ENCODE assay signal across 19 mouse cellular contexts in genomic region chr2:74683471-74683951, GRCm38 (mm10). TPM values are rescaled to one million over a fixed set of nuclear protein-coding genes. Genes with fewer than 3 reads are reported as not detected.
DNase-seq lines count a peak whose midpoint lies in the region; ATAC-seq lines count a peak whose summit lies in the region.
"Had no signal": no experiment of that assay in that cellular context is flagged by ENCODE, and none has a peak within 500 bp of the region (broad histone marks: within the 10 kb centered on the region; RNA-seq: fewer than 3 reads in every experiment).

No protein-coding gene starts in this region.

- H3K36me3 ChIP-seq in midbrain, embryonic 10.5 days: no peaks in the 10 kb centered on the region
- H3K36me3 ChIP-seq in midbrain, embryonic 16.5 days (ENCODE audit: control insufficient read depth, insufficient read depth, low read length): no peaks in the 10 kb centered on the region
- no peaks in the 10 kb centered on the region for H3K36me3 ChIP-seq in neural tube, embryonic 13.5 days

- H3K9me3 ChIP-seq in midbrain, embryonic 10.5 days (replicated peaks): no peaks in the 10 kb centered on the region
- H3K9me3 ChIP-seq in midbrain, embryonic 16.5 days (replicated peaks; ENCODE audit: control insufficient read depth, low read length, poor library complexity, severe bottlenecking): no peaks in the 10 kb centered on the region
- H3K9me3 ChIP-seq in neural tube, embryonic 13.5 days: no peaks in the 10 kb centered on the region

- DNase-seq in heart, adult 11 months: peak; percentile 82
- DNase-seq in heart, adult 9 months (ENCODE audit: low spot score in 2 of 2): no peak
- DNase-seq in midbrain, embryonic 10.5 days (ENCODE audit: low spot score): peak; percentile 62
- DNase-seq in kidney, postnatal 4 days: peak; percentile 66 to 79
- no peak for DNase-seq in adrenal gland, postnatal 14 days
- DNase-seq in frontal cortex, postnatal 25 days (ENCODE audit: low spot score in 2 of 2): no peak
- DNase-seq: adrenal gland, adult 2 months; cerebellum, adult 9-11 months; lung, embryonic 14.5 days; retina, postnatal 1 day; spleen, adult 18-20 months had no signal

- H3K4me1 ChIP-seq in midbrain, embryonic 10.5 days: peaks cover 14% of the 10 kb centered on the region
- H3K4me1 ChIP-seq in midbrain, embryonic 16.5 days (ENCODE audit: control insufficient read depth, insufficient read depth, low read length): 0 out of 2 replicates have a peak, but pooled peaks cover 6% of the 10 kb centered on the region
- peaks cover 12% of the 10 kb centered on the region for H3K4me1 ChIP-seq in neural tube, embryonic 13.5 days (replicated peaks)

- no peak for ATAC-seq in midbrain, embryonic 16.5 days
- ATAC-seq in neural tube, embryonic 13.5 days (ENCODE audit: low read depth): no peak
- ATAC-seq: Patski had no signal

- H3K27me3 ChIP-seq in midbrain, embryonic 10.5 days (ENCODE audit: low read depth, poor library complexity, severe bottlenecking): peaks cover 100% of the 10 kb centered on the region
- peaks cover 87% of the 10 kb centered on the region for H3K27me3 ChIP-seq in midbrain, embryonic 16.5 days (ENCODE audit: control insufficient read depth, insufficient read depth, low read depth, low read length)
- peaks cover 96% of the 10 kb centered on the region for H3K27me3 ChIP-seq in neural tube, embryonic 13.5 days

- WGBS in midbrain, embryonic 10.5 days: under 1% methylated on average over 18 of the region's 18 CpGs
- WGBS in midbrain, embryonic 16.5 days: under 1% methylated on average over 18 of the region's 18 CpGs
- WGBS in neural tube, embryonic 13.5 days: under 1% methylated on average over 18 of the region's 18 CpGs

- no peak overlapping the region for H3K27ac ChIP-seq in midbrain, embryonic 10.5 days (replicated peaks)
- H3K27ac ChIP-seq in midbrain, embryonic 16.5 days (ENCODE audit: low read length): no peak overlapping the region
- H3K27ac ChIP-seq in neural tube, embryonic 13.5 days (replicated peaks): peak overlapping the region; percentile 59; the same call in 1 of the 2 replicates

- no peak overlapping the region for H3K4me3 ChIP-seq in midbrain, embryonic 10.5 days
- no peak overlapping the region for H3K4me3 ChIP-seq in midbrain, embryonic 16.5 days (ENCODE audit: low read depth, low read length)
- H3K4me3 ChIP-seq in neural tube, embryonic 13.5 days: peak overlapping the region; percentile 42
- H3K4me3 ChIP-seq: megakaryocyte, embryonic 14.5 days had no signal

- H3K4me2 ChIP-seq in midbrain, embryonic 16.5 days (ENCODE audit: low read length): no peak overlapping the region
- H3K4me2 ChIP-seq in neural tube, embryonic 13.5 days: peak overlapping the region; percentile 44

- H3K9ac ChIP-seq in midbrain, embryonic 16.5 days (ENCODE audit: low read depth, low read length): no peak overlapping the region
- H3K9ac ChIP-seq in neural tube, embryonic 13.5 days: peak overlapping the region; percentile 75
- H3K9ac ChIP-seq: lung, embryonic 14.5 days had no signal

RNA-seq across cellular contexts. Expression of gene Hoxd11, which starts 4.2 kb away (rescaled TPM):
- polyA plus RNA-seq in midbrain, embryonic 10.5 days (2016; fragmentation: Nextera tagmentation; extraction: Ambion mirVana): not detected in 2 replicates
- not detected in 2 replicates for polyA plus RNA-seq in midbrain, embryonic 16.5 days (2015; fragmentation: Nextera tagmentation; extraction: Ambion mirVana)
- polyA plus RNA-seq in neural tube, embryonic 13.5 days (2015; fragmentation: Nextera tagmentation; extraction: Ambion mirVana): 4.0 and 6.5 TPM in 2 replicates
- total RNA-seq in adrenal gland, postnatal 14 days (2021): not detected in 2 replicates
- total RNA-seq: adrenal gland, adult 2 months; granulocyte monocyte progenitor cell, adult 5-6 weeks; layer of hippocampus, postnatal 25 days; left cerebral cortex, postnatal 36 days had no signal
- polyA plus RNA-seq: adrenal gland, adult 2 months; heart, postnatal 0 days; lung, embryonic 14.5 days; Patski had no signal

RNA-seq across cellular contexts. Expression of gene Hoxd10, which starts 8.2 kb away (rescaled TPM):
- polyA plus RNA-seq in midbrain, embryonic 10.5 days (2016; fragmentation: Nextera tagmentation; extraction: Ambion mirVana): not detected in 2 replicates
- polyA plus RNA-seq in midbrain, embryonic 16.5 days (2015; fragmentation: Nextera tagmentation; extraction: Ambion mirVana): not detected in 2 replicates
- 87.2 and 132 TPM in 2 replicates for polyA plus RNA-seq in neural tube, embryonic 13.5 days (2015; fragmentation: Nextera tagmentation; extraction: Ambion mirVana)
- total RNA-seq in adrenal gland, postnatal 14 days (2021): 0.71 TPM in 1 of 2 replicates, not detected in the other
- total RNA-seq: adrenal gland, adult 2 months; granulocyte monocyte progenitor cell, adult 5-6 weeks; layer of hippocampus, postnatal 25 days; left cerebral cortex, postnatal 36 days had no signal
- polyA plus RNA-seq: adrenal gland, adult 2 months; heart, postnatal 0 days; lung, embryonic 14.5 days had no signal

RNA-seq across cellular contexts. Expression of gene Hoxd12, which starts 8.7 kb away (rescaled TPM):
- not detected in 2 replicates for polyA plus RNA-seq in midbrain, embryonic 10.5 days (2016; fragmentation: Nextera tagmentation; extraction: Ambion mirVana)
- polyA plus RNA-seq in midbrain, embryonic 16.5 days (2015; fragmentation: Nextera tagmentation; extraction: Ambion mirVana): not detected in 2 replicates
- 0.50 and 1.7 TPM in 2 replicates for polyA plus RNA-seq in neural tube, embryonic 13.5 days (2015; fragmentation: Nextera tagmentation; extraction: Ambion mirVana)
- not detected in 2 replicates for total RNA-seq in adrenal gland, postnatal 14 days (2021)
- total RNA-seq: adrenal gland, adult 2 months; granulocyte monocyte progenitor cell, adult 5-6 weeks; layer of hippocampus, postnatal 25 days; left cerebral cortex, postnatal 36 days had no signal
- polyA plus RNA-seq: adrenal gland, adult 2 months; heart, postnatal 0 days; lung, embryonic 14.5 days; Patski had no signal

RNA-seq across cellular contexts. Expression of gene Hoxd9, which starts 14.0 kb away (rescaled TPM):
- not detected in 2 replicates for polyA plus RNA-seq in midbrain, embryonic 10.5 days (2016; fragmentation: Nextera tagmentation; extraction: Ambion mirVana)
- polyA plus RNA-seq in midbrain, embryonic 16.5 days (2015; fragmentation: Nextera tagmentation; extraction: Ambion mirVana): not detected in 2 replicates
- 27.7 and 42.7 TPM in 2 replicates for polyA plus RNA-seq in neural tube, embryonic 13.5 days (2015; fragmentation: Nextera tagmentation; extraction: Ambion mirVana)
- 3.8 and 5.8 TPM in 2 replicates for total RNA-seq in adrenal gland, postnatal 14 days (2021)
- total RNA-seq: granulocyte monocyte progenitor cell, adult 5-6 weeks; layer of hippocampus, postnatal 25 days; left cerebral cortex, postnatal 36 days had no signal

RNA-seq across cellular contexts. Expression of gene Hoxd13, which starts 15.4 kb away (rescaled TPM):
- 0.05 TPM in 1 of 2 replicates, not detected in the other for polyA plus RNA-seq in midbrain, embryonic 10.5 days (2016; fragmentation: Nextera tagmentation; extraction: Ambion mirVana)
- polyA plus RNA-seq in midbrain, embryonic 16.5 days (2015; fragmentation: Nextera tagmentation; extraction: Ambion mirVana): not detected in 2 replicates
- 0.10 and 0.19 TPM in 2 replicates for polyA plus RNA-seq in neural tube, embryonic 13.5 days (2015; fragmentation: Nextera tagmentation; extraction: Ambion mirVana)
- total RNA-seq in adrenal gland, postnatal 14 days (2021): not detected in 2 replicates
- total RNA-seq: adrenal gland, adult 2 months; granulocyte monocyte progenitor cell, adult 5-6 weeks; layer of hippocampus, postnatal 25 days; left cerebral cortex, postnatal 36 days had no signal
- polyA plus RNA-seq: adrenal gland, adult 2 months; heart, postnatal 0 days; lung, embryonic 14.5 days; Patski had no signal

Comparison
In these comparisons a context has a peak if more than half of its experiments do, and no peak if none do; other contexts are left out.
1. DNase-seq: peak in heart, adult 11 months (single experiment), midbrain, embryonic 10.5 days (single experiment) and kidney, postnatal 4 days (2 of 2); none in heart, adult 9 months (0 of 2), adrenal gland, postnatal 14 days (single experiment) and frontal cortex, postnatal 25 days (0 of 2).
2. RNA of gene Hoxd10, which starts 8.2 kb away (polyA plus RNA-seq): 87.2 to 132 TPM in neural tube, embryonic 13.5 days; not detected in midbrain, embryonic 10.5 days and not detected in midbrain, embryonic 16.5 days; every median in the first group is over 10 times any median in the second.